Mouse (Mus musculus) lung, embryonic 14.5 days (tissue): ENCODE measurements at regions not wholly inside any gene's neighbourhood (a gene's known extent, or its start where the extent isn't known, plus 50 kb on each side); places are given as distances from the start of the nearest gene placed in this dataset.
A peak's percentile ranks its signal among the peaks of the same experiment; 100 is the strongest.

Experiments
- ATAC-seq: fragments of 200-750 bp; cut with Nextera tagmentation; 2 replicates; pipeline ENCODE4 v1.8.0; 2017; ENCODE audit warnings: mild to moderate bottlenecking, moderate TSS enrichment, moderate library complexity; ENCODE audit not compliant: insufficient read depth
- DNase-seq: peaks from one replicate; pipeline ENCODE4 v3.0.0-alpha.2; 2015
- H3K27ac ChIP-seq: fragments of 300-500 bp; sonication (generic); 2 replicates; pipeline ENCODE4 v1.5.1; 2014; ENCODE audit warnings: low read depth, mild to moderate bottlenecking, moderate library complexity
- H3K27me3 ChIP-seq: fragments of 300-500 bp; sonication (generic); 2 replicates; pipeline ENCODE4 v1.6.1; 2014; ENCODE audit warnings: low read length, control low read depth; ENCODE audit not compliant: insufficient read depth
- H3K36me3 ChIP-seq: fragments of 300-500 bp; sonication (generic); 2 replicates; pipeline ENCODE4 v1.6.1; 2014; ENCODE audit warnings: control low read depth; ENCODE audit not compliant: insufficient read depth
- H3K4me1 ChIP-seq: fragments of 300-500 bp; sonication (generic); 2 replicates; pipeline ENCODE4 v1.6.1; 2014; ENCODE audit warnings: antibody characterized with exemption, control low read depth; ENCODE audit not compliant: insufficient read depth
- H3K4me2 ChIP-seq: fragments of 300-500 bp; sonication (generic); 2 replicates; pipeline ENCODE4 v1.6.1; 2014; ENCODE audit warnings: mild to moderate bottlenecking
- H3K4me3 ChIP-seq: fragments of 300-500 bp; sonication (generic); 2 replicates; pipeline ENCODE4 v1.5.1; 2014; ENCODE audit warnings: low read depth, low read length
- H3K9ac ChIP-seq: fragments of 300-500 bp; sonication (generic); 2 replicates; pipeline ENCODE4 v1.6.1; 2014
- H3K9me3 ChIP-seq: fragments of 300-500 bp; sonication (generic); 2 replicates; pipeline ENCODE4 v1.6.1; 2016; ENCODE audit warnings: low read depth, low read length, control low read depth
- CTCF ChIP-seq: IDR thresholded peaks from 2 replicates; pipeline ENCODE4 v1.5.1; 2016; ENCODE audit warnings: antibody characterized with exemption, low read depth
- WGBS: fragments of 180-500 bp; shearing (Covaris S2); extraction: QIAGEN DNeasy Blood & Tissue Kit; methylation state at CpG from one replicate; pipeline ENCODE4 v1.1.7; 2014; 5-methylcytosine and 5-hydroxymethylcytosine counted together

DNA sequence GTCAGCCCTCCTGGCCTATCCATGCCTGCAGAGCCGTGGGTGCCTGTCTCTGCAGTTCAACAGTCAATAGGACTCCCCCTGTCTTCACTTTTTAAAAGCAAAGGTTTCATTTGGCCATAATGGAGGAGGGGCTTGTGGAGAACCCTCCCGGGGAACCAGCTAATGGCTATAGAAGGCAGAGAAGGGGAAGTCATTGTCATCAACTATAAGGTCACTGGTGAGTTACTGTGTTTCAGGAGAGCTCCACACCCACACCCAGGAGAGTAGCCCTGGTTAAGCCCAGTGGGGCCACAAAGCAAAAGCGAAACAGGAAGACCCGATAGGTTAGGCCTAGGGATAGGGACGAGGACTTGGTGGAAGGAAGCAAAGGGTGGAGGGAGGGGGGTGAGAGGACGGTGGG is 141.5 kb upstream of the Zfp703 start:
- no peak for ATAC-seq
- no peaks in the 10 kb centered on the region for H3K9me3 ChIP-seq
- no peak for TF ChIP-seq CTCF
- H3K27ac ChIP-seq, result no peak overlapping the region
- no peak overlapping the region for H3K4me3 ChIP-seq
- H3K27me3 ChIP-seq, result no peaks in the 10 kb centered on the region
- DNase-seq, result no peak
- no peak overlapping the region for H3K9ac ChIP-seq
- H3K36me3 ChIP-seq, result no peaks in the 10 kb centered on the region
- H3K4me2 ChIP-seq, result no peak overlapping the region
- 38% methylated on average over 6 of the region's 6 CpGs for WGBS
- peaks cover 14% of the 10 kb centered on the region for H3K4me1 ChIP-seq

DNA sequence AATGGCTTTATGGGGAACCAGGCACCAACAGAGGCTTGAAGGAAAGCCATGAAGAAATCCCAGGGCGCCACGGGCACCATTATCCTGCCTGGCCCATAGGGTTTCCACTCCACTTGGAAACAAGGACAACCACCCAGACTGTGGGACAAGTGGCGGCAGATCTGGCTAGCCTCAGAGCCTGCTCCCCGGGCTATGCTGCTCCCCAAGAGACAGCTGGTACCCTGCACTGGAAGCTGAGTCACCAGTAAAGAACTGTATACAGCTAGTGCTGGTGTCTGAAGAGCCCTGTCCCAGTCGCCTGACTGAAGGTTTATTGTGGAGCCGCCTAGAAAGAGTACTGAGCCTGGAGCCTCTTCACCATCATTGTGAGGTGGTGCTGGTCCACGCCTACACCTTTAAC is 140.6 kb upstream of the Zfp703 start:
- Histone ChIP-seq H3K4me3 (no peak overlapping the region), H3K4me2 (no peak overlapping the region), H3K9ac (no peak overlapping the region), H3K36me3 (no peaks in the 10 kb centered on the region), H3K4me1 (peaks cover 14% of the 10 kb centered on the region), H3K27me3 (no peaks in the 10 kb centered on the region), H3K9me3 (no peaks in the 10 kb centered on the region), H3K27ac (no peak overlapping the region)
- DNase-seq (no peak), ATAC-seq (no peak)
- 87% methylated on average over 7 of the region's 7 CpGs for WGBS
- TF ChIP-seq CTCF, result no peak

DNA sequence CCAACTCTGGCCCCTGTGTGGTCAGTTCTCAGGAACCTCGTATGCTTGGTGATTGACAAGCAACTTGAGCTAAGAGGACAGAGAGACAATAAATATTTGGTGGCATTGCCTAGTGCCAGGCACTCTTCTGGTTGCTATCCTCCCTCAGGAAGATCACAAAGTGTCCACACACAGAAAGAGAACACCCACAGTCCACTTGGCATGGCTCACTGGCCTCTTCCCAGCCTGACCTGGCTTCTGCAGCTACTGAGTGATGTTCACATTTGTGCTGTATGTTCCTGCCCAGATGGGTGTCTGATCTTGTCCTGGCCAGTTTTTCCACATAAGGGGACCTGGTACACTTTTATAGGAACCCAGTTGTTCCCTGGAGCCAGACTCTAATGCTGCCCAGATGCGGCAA is 136.8 kb upstream of the Zfp703 start:
- H3K27ac ChIP-seq, result no peak overlapping the region
- no peak overlapping the region for H3K9ac ChIP-seq
- no peak for DNase-seq
- peaks cover 3% of the 10 kb centered on the region for H3K4me1 ChIP-seq
- TF ChIP-seq CTCF, result no peak
- 47% methylated on average over 2 of the region's 2 CpGs for WGBS
- no peaks in the 10 kb centered on the region for H3K9me3 ChIP-seq
- H3K36me3 ChIP-seq, result no peaks in the 10 kb centered on the region
- H3K27me3 ChIP-seq, result no peaks in the 10 kb centered on the region
- H3K4me3 ChIP-seq, result no peak overlapping the region
- ATAC-seq, result peak; percentile 13; the same call in 1 of the 2 replicates
- H3K4me2 ChIP-seq, result no peak overlapping the region

DNA sequence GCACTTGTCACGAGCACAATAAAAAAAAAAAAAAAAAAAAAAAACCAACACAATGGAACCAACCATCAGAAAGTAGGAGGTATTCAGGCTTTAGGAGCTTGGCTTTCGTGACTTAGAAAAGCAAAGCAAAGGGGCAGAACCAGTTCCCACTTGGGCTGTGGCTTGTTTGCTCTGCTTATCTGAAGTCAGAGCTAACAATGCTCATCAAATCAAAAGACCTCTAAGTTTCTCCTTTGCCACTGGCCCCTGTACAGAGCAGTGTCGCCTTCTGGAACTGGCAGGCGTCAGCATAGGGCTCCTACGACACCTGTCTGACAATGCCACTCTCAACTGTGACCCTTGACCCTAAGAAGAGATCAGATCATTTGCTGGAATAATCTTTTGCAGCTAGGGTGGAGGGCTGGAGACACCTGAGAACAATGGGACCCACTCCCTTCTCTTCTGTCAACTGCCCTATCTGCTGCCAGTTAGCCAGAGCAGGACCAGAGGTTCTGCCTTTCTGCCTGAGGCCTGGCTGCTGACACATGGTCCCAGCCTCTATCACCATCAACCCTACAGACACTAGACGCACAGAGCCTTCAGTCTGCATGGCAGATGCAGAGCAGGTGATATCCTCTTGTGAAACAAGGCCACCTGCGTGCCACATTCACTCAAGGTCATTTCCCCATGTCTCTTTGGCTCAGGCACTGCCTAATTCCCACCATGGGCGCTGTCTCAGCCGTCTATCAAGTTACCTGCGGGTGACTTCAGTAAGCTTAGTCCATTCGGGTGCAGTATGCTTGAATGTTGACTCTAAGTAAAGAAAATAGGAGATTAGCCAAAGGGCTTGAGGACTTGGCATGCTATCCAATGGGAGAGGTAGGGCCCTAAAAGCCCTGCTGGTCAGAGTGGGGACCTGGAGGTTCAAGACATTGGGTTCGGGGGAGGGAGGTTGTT is 136.1 kb upstream of the Zfp703 start:
- Histone ChIP-seq H3K27ac (peak overlapping the region; percentile 42; the same call in 1 of the 2 replicates), H3K4me2 (no peak overlapping the region), H3K4me1 (no peaks in the 10 kb centered on the region), H3K9ac (no peak overlapping the region), H3K27me3 (no peaks in the 10 kb centered on the region), H3K9me3 (no peaks in the 10 kb centered on the region), H3K36me3 (no peaks in the 10 kb centered on the region), H3K4me3 (no peak overlapping the region)
- DNase-seq (peak; percentile 62), ATAC-seq (peak; percentile 68)
- TF ChIP-seq CTCF, result no peak; the same call in 1 of the 2 replicates
- 62% methylated on average over 12 of the region's 12 CpGs for WGBS

DNA sequence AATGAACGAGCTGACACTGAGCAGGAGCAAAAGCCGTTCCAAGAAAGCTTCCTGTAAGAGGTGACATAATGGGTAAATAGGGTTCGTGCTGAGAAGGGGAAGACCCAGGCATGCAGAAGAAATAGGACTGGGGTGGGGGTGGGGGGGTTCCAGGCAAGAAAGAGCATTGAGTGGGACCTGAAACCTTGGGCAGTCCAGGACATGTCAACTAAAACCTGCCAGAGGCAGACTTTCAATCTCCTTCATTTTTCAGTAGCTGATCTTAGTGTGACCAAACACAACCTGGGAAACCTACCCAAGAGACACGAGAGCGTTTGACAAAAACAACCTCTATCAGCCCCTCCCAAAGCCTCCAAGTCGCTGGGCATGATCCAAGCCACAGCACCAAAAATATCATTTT is 133.4 kb upstream of the Zfp703 start:
- Histone ChIP-seq H3K27ac (no peak overlapping the region), H3K9ac (no peak overlapping the region), H3K4me1 (peaks cover 7% of the 10 kb centered on the region), H3K4me3 (no peak overlapping the region), H3K9me3 (no peaks in the 10 kb centered on the region), H3K4me2 (no peak overlapping the region), H3K36me3 (no peaks in the 10 kb centered on the region), H3K27me3 (no peaks in the 10 kb centered on the region)
- ATAC-seq (no peak), DNase-seq (no peak)
- TF ChIP-seq CTCF, result no peak
- 44% methylated on average over 6 of the region's 6 CpGs for WGBS

DNA sequence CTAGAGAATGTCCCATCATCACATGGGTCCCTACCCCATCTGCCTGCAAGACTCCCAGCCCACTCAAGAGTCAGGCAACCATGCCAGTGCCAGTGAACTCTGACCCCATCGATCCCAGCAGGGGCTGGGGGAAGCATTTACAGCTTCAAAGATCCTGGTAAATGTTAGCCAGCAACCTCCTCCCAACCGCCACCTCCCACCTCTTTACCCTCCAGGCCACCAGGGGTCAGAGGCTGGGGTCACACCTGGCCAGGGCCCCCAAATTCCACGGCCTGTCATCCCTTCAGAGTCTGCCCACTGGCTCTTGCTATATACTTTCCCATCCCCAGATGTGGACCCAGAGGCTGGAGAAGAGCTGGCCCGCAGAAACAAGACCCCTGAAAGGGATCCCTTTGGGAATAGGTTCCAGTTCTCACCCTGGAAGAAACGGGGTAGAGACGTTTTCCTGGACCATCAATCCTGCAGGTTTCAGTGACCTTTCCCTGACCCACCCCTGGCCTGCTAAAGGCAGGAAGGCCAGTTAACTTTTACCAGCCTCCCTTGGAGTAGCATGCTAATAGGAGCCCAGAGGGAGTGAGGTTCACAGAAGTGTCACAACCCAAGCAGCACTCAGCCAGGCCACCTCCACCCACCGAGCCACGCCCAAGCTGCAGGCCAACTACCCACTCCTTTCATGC is 132.9 kb upstream of the Zfp703 start:
- DNase-seq (no peak), ATAC-seq (no peak)
- Histone ChIP-seq H3K4me3 (no peak overlapping the region), H3K4me1 (peaks cover 11% of the 10 kb centered on the region), H3K9me3 (no peaks in the 10 kb centered on the region), H3K4me2 (no peak overlapping the region), H3K27me3 (no peaks in the 10 kb centered on the region), H3K9ac (no peak overlapping the region), H3K27ac (no peak overlapping the region), H3K36me3 (no peaks in the 10 kb centered on the region)
- TF ChIP-seq CTCF, result no peak
- 43% methylated on average over 8 of the region's 8 CpGs for WGBS

DNA sequence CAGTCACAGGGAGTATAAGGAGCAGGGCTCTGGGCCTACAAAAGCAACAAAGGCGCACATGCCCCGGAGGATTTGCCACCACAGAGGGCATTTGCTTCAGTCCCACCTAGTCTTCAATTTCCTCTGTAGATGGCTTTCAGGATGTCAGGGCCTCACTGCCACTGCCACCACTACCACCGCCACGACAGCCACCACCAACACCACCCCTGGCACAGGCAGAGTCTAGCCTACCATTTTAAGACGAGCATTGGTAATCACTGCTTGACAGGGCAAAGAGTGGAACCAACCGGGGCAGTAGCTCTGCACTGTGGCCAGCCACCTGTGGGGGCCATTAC is 132.3 kb upstream of the Zfp703 start:
- WGBS, result 86% methylated on average over 6 of the region's 6 CpGs
- Histone ChIP-seq H3K9ac (no peak overlapping the region), H3K36me3 (no peaks in the 10 kb centered on the region), H3K9me3 (no peaks in the 10 kb centered on the region), H3K4me1 (peaks cover 16% of the 10 kb centered on the region), H3K27me3 (no peaks in the 10 kb centered on the region), H3K4me2 (no peak overlapping the region), H3K27ac (no peak overlapping the region), H3K4me3 (no peak overlapping the region)
- DNase-seq (no peak), ATAC-seq (no peak)
- TF ChIP-seq CTCF, result no peak
